Mouse (Mus musculus) liver, embryonic 14.5 days (tissue): ENCODE measurements at regions not wholly inside any gene's neighbourhood (a gene's known extent, or its start where the extent isn't known, plus 50 kb on each side); places are given as distances from the start of the nearest gene placed in this dataset.

ENCODE experiments used
- CTCF ChIP-seq: IDR thresholded peaks from 2 replicates; pipeline ENCODE4 v1.5.1; 2016; ENCODE audit warnings: antibody characterized with exemption, low read depth, control low read depth
- EP300 ChIP-seq: IDR thresholded peaks from 2 replicates; pipeline ENCODE4 v1.6.1; 2016; ENCODE audit warnings: antibody characterized with exemption, low read depth

DNA sequence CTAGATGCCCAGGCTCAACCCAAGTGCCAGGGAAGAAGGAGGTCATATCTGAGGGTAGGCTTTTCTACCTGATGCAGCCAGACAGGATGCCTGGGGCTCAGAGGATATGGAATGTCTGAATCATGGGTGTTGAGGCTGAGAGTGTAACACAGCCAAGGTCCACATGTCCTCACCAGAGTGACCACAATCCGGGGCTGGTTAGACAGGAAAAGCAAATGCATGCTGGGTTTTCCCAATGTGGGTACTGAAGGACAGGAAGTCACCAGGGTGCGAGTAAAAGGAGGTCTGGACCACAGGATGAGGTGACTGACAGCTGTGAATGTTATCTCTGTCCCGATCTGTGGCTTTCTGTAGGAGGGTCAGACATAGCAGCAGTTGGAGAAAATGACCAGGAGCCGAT lies 61.8 kb upstream of the Card11 start:
- TF ChIP-seq CTCF, result no peak
- TF ChIP-seq EP300, result no peak
